11 mouse cellular contexts compared by ENCODE assay signal in genomic region chr2:145850779-145851178, GRCm38 (mm10). TPM values are rescaled to one million over a fixed set of nuclear protein-coding genes. Genes with fewer than 3 reads are reported as not detected.
DNase-seq lines count a peak whose midpoint lies in the region; ATAC-seq and TF ChIP-seq lines count a peak whose summit lies in the region.
"Had no signal": no experiment of that assay in that cellular context is flagged by ENCODE, and none has a peak within 500 bp of the region (broad histone marks: within the 10 kb centered on the region; RNA-seq: fewer than 3 reads in every experiment).

No protein-coding gene starts in this region.

- peaks cover 17% of the 10 kb centered on the region for H3K36me3 ChIP-seq in heart, adult 2 months (ENCODE audit: control insufficient read depth, insufficient read depth, low read length)
- H3K36me3 ChIP-seq in midbrain, embryonic 11.5 days (ENCODE audit: control insufficient read depth, insufficient read depth, low read length) = no peaks in the 10 kb centered on the region
- peaks cover 4% of the 10 kb centered on the region; the same call in 1 of the 2 replicates for H3K36me3 ChIP-seq in midbrain, embryonic 14.5 days (ENCODE audit: control insufficient read depth, insufficient read depth, low read length)

- no peaks in the 10 kb centered on the region for H3K27me3 ChIP-seq in heart, adult 2 months (ENCODE audit: control insufficient read depth, insufficient read depth, low read length)
- H3K27me3 ChIP-seq in midbrain, embryonic 11.5 days (ENCODE audit: control insufficient read depth, insufficient read depth, low read length) = no peaks in the 10 kb centered on the region
- H3K27me3 ChIP-seq in midbrain, embryonic 14.5 days (ENCODE audit: control insufficient read depth, insufficient read depth, low read length) = no peaks in the 10 kb centered on the region
- H3K27me3 ChIP-seq in cerebellum, adult 2 months (ENCODE audit: control insufficient read depth, insufficient read depth, low read length) = no peaks in the 10 kb centered on the region

- peak in 1 of 2 experiments; percentile 31 for DNase-seq in heart, adult 2 months
- DNase-seq in heart, postnatal 4 days = no peak
- peak; percentile 85 for DNase-seq in midbrain, embryonic 11.5 days (ENCODE audit: low spot score, missing footprints)
- DNase-seq in midbrain, embryonic 14.5 days = no peak
- DNase-seq in left cerebral cortex, postnatal 25 days (ENCODE audit: low spot score in 2 of 2) = peak; percentile 38 to 83
- DNase-seq in right cerebral cortex, postnatal 36 days (ENCODE audit: low spot score in 2 of 2) = peak; percentile 50 to 58
- DNase-seq in cerebellum, adult 2 months = no peak
- DNase-seq in B cell, adult 2 months = no peak
- DNase-seq: kidney, postnatal 14 days had no signal

- 77% methylated on average over 4 of the region's 4 CpGs for WGBS in heart, adult 2 months
- 70% methylated on average over 4 of the region's 4 CpGs for WGBS in midbrain, embryonic 11.5 days
- 66% methylated on average over 4 of the region's 4 CpGs for WGBS in midbrain, embryonic 14.5 days
- WGBS in cerebellum, adult 2 months = 67% methylated on average over 4 of the region's 4 CpGs

- peak overlapping the region; percentile 73; the same call in 1 of the 2 replicates for H3K27ac ChIP-seq in heart, adult 2 months
- H3K27ac ChIP-seq in midbrain, embryonic 11.5 days (ENCODE audit: low read depth, low read length) = no peak overlapping the region
- H3K27ac ChIP-seq in midbrain, embryonic 14.5 days (replicated peaks; ENCODE audit: low read depth, low read length) = no peak overlapping the region
- H3K27ac ChIP-seq in cerebellum, adult 2 months (ENCODE audit: insufficient read depth, low read length) = no peak overlapping the region; the same call in 1 of the 2 replicates

- peaks cover 13% of the 10 kb centered on the region for H3K4me1 ChIP-seq in heart, adult 2 months (ENCODE audit: control insufficient read depth, insufficient read depth, low read length)
- no peaks in the 10 kb centered on the region for H3K4me1 ChIP-seq in midbrain, embryonic 11.5 days (ENCODE audit: control insufficient read depth, insufficient read depth, low read length)
- no peaks in the 10 kb centered on the region for H3K4me1 ChIP-seq in midbrain, embryonic 14.5 days (ENCODE audit: control insufficient read depth, insufficient read depth, low read length)
- no peaks in the 10 kb centered on the region for H3K4me1 ChIP-seq in cerebellum, adult 2 months (ENCODE audit: control insufficient read depth, insufficient read depth, low read length)

- no peak overlapping the region for H3K4me3 ChIP-seq in heart, adult 2 months
- H3K4me3 ChIP-seq in midbrain, embryonic 11.5 days (ENCODE audit: low read depth, low read length) = no peak overlapping the region
- H3K4me3 ChIP-seq in midbrain, embryonic 14.5 days (replicated peaks; ENCODE audit: low read depth, low read length) = no peak overlapping the region
- no peak overlapping the region for H3K4me3 ChIP-seq in cerebellum, adult 2 months (replicated peaks; ENCODE audit: insufficient read depth, low read depth, low read length)
- H3K4me3 ChIP-seq: myocyte had no signal

- TF ChIP-seq POLR2A in heart, adult 2 months (IDR thresholded peaks at IDR 0.05; ENCODE audit: insufficient read depth, low read depth, low read length) = no peak
- no peak for TF ChIP-seq POLR2A in cerebellum, adult 2 months (IDR thresholded peaks at IDR 0.05; ENCODE audit: borderline replicate concordance, insufficient read depth, low read length)

- no peak for TF ChIP-seq EP300 in heart, adult 2 months (IDR thresholded peaks at IDR 0.05; ENCODE audit: insufficient read depth, low read depth, low read length)

- TF ChIP-seq CTCF in heart, adult 2 months (IDR thresholded peaks at IDR 0.05) = no peak
- no peak for TF ChIP-seq CTCF in cerebellum, adult 2 months (IDR thresholded peaks at IDR 0.05; ENCODE audit: borderline replicate concordance, insufficient read depth, low read depth, low read length)

- no peaks in the 10 kb centered on the region for H3K9me3 ChIP-seq in midbrain, embryonic 11.5 days (ENCODE audit: control insufficient read depth, low read length)
- no peaks in the 10 kb centered on the region for H3K9me3 ChIP-seq in midbrain, embryonic 14.5 days (ENCODE audit: control insufficient read depth, low read length)

- no peaks in the 10 kb centered on the region for H3K79me2 ChIP-seq in heart, adult 2 months (replicated peaks; ENCODE audit: control insufficient read depth, insufficient read depth, low read length)

- H3K4me2 ChIP-seq in midbrain, embryonic 11.5 days = no peak overlapping the region
- no peak overlapping the region for H3K4me2 ChIP-seq in midbrain, embryonic 14.5 days (ENCODE audit: low read length)

- intact Hi-C loops in heart, adult 2 months (cut with DNase I) = loop anchor here (2.0 to 5.0 kb wide), 2 partner anchors 16 to 37 kb away; no protein-coding TSS in a partner anchor
- intact Hi-C loops in left cerebral cortex, postnatal 25 days (cut with DNase I) = no loop called here

- ATAC-seq in midbrain, embryonic 11.5 days (ENCODE audit: low FRiP score) = no peak
- no peak for ATAC-seq in midbrain, embryonic 14.5 days (ENCODE audit: low FRiP score, low TSS enrichment)
- ATAC-seq: activated CD4-positive, CD25-positive, alpha-beta regulatory T cell, adult 4 months had no signal

- no peak overlapping the region for H3K9ac ChIP-seq in heart, adult 2 months (ENCODE audit: low read depth, low read length)
- H3K9ac ChIP-seq in midbrain, embryonic 11.5 days (ENCODE audit: low read length) = no peak overlapping the region
- no peak overlapping the region for H3K9ac ChIP-seq in midbrain, embryonic 14.5 days (replicated peaks; ENCODE audit: low read length)

RNA-seq across cellular contexts. Expression of gene Naa20, which starts 51.1 kb away (rescaled TPM):
- 10 to 100 TPM; 89.9 to 95.3 TPM for total RNA-seq in heart, adult 2 months (2021)
- polyA plus RNA-seq in heart, adult 2 months (2012; rRNA removed) = 51.3 and 91.4 TPM in 2 replicates
- 100 to 1,000 TPM; 120 to 123 TPM for total RNA-seq in heart, postnatal 4 days (2021)
- polyA plus RNA-seq in midbrain, embryonic 11.5 days (2014; fragmentation: Nextera tagmentation; extraction: Ambion mirVana) = 147 and 151 TPM in 2 replicates
- polyA plus RNA-seq in midbrain, embryonic 14.5 days (2014; fragmentation: Nextera tagmentation; extraction: Ambion mirVana) = 128 and 134 TPM in 2 replicates
- total RNA-seq in left cerebral cortex, postnatal 25 days (2021) = 10 to 100 TPM; 75.0 to 82.0 TPM
- polyA plus RNA-seq in cerebellum, adult 2 months (2012; rRNA removed) = 96.3 and 101 TPM in 2 replicates

Comparison
In these comparisons a context has a peak if more than half of its experiments do, and no peak if none do; other contexts are left out.
1. DNase-seq: peak in midbrain, embryonic 11.5 days (single experiment), left cerebral cortex, postnatal 25 days (2 of 2) and right cerebral cortex, postnatal 36 days (2 of 2); none in heart, postnatal 4 days (single experiment), midbrain, embryonic 14.5 days (single experiment), cerebellum, adult 2 months (0 of 2) and B cell, adult 2 months (0 of 2).